Mouse (Mus musculus) cerebellum, adult 2 months (tissue): ENCODE data around the gene Eif4g3. TPM values are rescaled to one million over a fixed set of nuclear protein-coding genes. Genes with fewer than 3 reads are reported as not detected.
A peak's percentile ranks its signal among the peaks of the same experiment; 100 is the strongest.

Source experiments
- DNase-seq, 2 experiments: peaks; one replicate each; pipeline ENCODE4 v3.0.0; 2021
- H3K27ac ChIP-seq: fragments of 200-500 bp; 2 replicates; pipeline ENCODE4 v1.5.1; 2012; ENCODE audit warnings: low read length, control low read depth, inconsistent platforms; ENCODE audit not compliant: insufficient read depth
- H3K27me3 ChIP-seq: fragments of 200-500 bp; 2 replicates; pipeline ENCODE4 v1.6.1; 2012; ENCODE audit warnings: inconsistent platforms, mild to moderate bottlenecking, low read length, moderate library complexity; ENCODE audit not compliant: control insufficient read depth, insufficient read depth
- H3K4me1 ChIP-seq: fragments of 200-500 bp; 2 replicates; pipeline ENCODE4 v1.6.1; 2011; ENCODE audit warnings: low read length; ENCODE audit not compliant: control insufficient read depth, insufficient read depth
- H3K4me3 ChIP-seq: fragments of 200-500 bp; replicated peaks from 2 replicates; pipeline ENCODE3; 2011; ENCODE audit warnings: mild to moderate bottlenecking, low read depth, low read length, control low read depth; ENCODE audit not compliant: insufficient read depth
- CTCF ChIP-seq: fragments of 200-500 bp; IDR thresholded peaks from 2 replicates; pipeline ENCODE4 v1.5.1; 2011; ENCODE audit warnings: low read depth, mild to moderate bottlenecking, control low read depth, low read length, moderate library complexity, borderline replicate concordance; ENCODE audit not compliant: insufficient read depth
- POLR2A ChIP-seq: fragments of 200-500 bp; IDR thresholded peaks from 2 replicates; pipeline ENCODE4 v1.6.1; 2011; ENCODE audit warnings: low read length, control low read depth, borderline replicate concordance; ENCODE audit not compliant: insufficient read depth
- WGBS: fragments of 180-500 bp; shearing (Covaris S2); methylation state at CpG from one replicate; pipeline ENCODE4 v1.1.7; 2018; 5-methylcytosine and 5-hydroxymethylcytosine counted together
- polyA plus RNA-seq: library from polyadenylated mRNA; depleted of rRNA; stranded (reverse); fragments of >200 nt; gene quantifications from 2 replicates; pipeline ENCODE4 v1.2.3, GENCODE M21; 2012

Eif4g3 gene
- polyA plus RNA-seq, 1 experiment, result 156 TPM

DNA sequence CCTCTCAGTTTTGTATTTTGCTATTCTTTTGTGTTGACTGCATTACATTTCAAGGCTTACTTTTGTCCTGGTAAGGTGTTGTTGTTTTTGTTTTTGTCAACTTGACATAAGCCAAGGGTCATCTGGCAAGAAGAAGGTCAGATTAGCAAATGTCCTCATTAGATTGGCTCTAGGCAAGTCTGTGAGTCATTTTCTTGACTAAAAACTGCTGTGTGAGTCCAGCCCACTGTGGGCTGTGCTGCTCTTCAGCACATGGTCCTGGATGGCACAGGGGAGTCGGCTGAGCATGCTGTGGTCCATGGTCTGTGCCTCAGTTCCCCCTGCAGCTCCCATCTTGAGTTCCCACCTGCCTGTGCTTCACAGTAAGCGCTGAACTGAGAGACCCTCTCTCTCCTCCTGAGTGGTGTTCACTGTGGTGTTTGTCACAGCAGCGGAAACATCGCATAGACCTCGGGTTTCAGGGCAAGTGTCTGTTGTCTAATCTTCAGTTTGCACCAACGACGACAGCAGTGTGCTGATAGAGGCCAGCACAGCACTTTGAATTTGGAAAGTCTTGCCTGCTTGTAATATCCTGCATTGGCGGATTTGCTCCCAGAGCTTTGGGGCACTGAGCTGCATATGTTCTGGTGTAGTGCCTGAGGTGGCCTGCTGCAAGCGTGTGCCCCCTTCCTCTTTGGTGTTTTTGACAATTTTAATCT, 30.7 kb downstream of the Eif4g3 start:
- H3K4me3 ChIP-seq, result no peak overlapping the region
- no peaks in the 10 kb centered on the region for H3K27me3 ChIP-seq
- no peak for DNase-seq
- peaks cover 20% of the 10 kb centered on the region for H3K4me1 ChIP-seq
- H3K27ac ChIP-seq, result no peak overlapping the region
- TF ChIP-seq POLR2A (no peak), CTCF (no peak)
- 81% methylated on average over 9 of the region's 9 CpGs for WGBS

- DNase-seq, result no peak
- Histone ChIP-seq H3K4me1 (peaks cover 15% of the 10 kb centered on the region), H3K4me3 (no peak overlapping the region), H3K27ac (no peak overlapping the region), H3K27me3 (no peaks in the 10 kb centered on the region)
- 91% methylated on average over 6 of the region's 6 CpGs for WGBS
- TF ChIP-seq CTCF (no peak), POLR2A (no peak)
Measured at GRCm38 (mm10) chr4:138029168-138029567, 36.3 kb downstream of the Eif4g3 start.

- Histone ChIP-seq H3K4me1 (peaks cover 8% of the 10 kb centered on the region), H3K27ac (no peak overlapping the region), H3K27me3 (no peaks in the 10 kb centered on the region), H3K4me3 (no peak overlapping the region)
- no peak for DNase-seq
- TF ChIP-seq POLR2A, result no peak
- no peak for TF ChIP-seq CTCF
- WGBS, result 76% methylated on average over 10 of the region's 10 CpGs
Measured at GRCm38 (mm10) chr4:138031828-138032227, 39.0 kb downstream of the Eif4g3 start.

GRCm38 (mm10) chr4:138033871-138034270, 41.0 kb downstream of the Eif4g3 start:
- no peak overlapping the region for H3K4me3 ChIP-seq
- H3K27me3 ChIP-seq, result no peaks in the 10 kb centered on the region
- TF ChIP-seq POLR2A, result no peak
- TF ChIP-seq CTCF, result no peak
- WGBS, result 72% methylated on average over 4 of the region's 4 CpGs
- H3K4me1 ChIP-seq, result peaks cover 13% of the 10 kb centered on the region
- DNase-seq, result no peak
- no peak overlapping the region for H3K27ac ChIP-seq

DNA sequence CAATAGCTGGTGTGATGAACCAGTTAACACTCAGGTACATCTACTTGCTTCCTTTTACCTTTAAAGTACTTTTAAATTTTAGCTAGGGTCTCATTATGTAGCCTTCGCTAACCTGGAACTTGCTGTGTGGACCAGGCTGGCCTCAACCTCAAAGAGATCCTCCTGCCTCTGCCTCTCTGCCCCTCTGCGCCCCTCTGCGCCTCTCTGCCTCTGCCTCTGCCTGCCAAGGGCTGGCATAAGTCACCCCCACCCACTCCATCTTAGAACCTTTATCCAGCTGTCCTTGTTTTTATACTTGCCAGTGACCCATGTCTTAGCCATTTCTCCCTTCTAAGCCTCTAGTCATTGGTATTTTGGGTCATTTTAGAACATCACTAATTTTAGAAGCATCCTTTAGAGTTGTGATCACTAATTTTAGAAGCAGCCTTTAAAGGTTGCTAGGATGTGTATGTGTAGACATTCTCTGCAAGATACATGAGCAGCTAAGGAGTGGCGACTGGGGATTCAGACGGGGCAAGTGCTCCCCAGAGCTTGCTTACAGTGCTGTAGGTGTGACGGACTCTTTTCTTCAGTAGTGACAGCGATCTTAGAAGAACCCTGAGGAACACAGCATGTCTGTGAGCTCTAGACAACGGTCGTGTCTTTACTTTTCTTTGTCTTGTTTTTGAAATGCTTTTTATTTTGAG, 42.8 kb downstream of the Eif4g3 start:
- peaks cover 22% of the 10 kb centered on the region for H3K4me1 ChIP-seq
- H3K27ac ChIP-seq, result no peak overlapping the region
- DNase-seq, result no peak
- no peak overlapping the region for H3K4me3 ChIP-seq
- WGBS, result 68% methylated on average over 9 of the region's 9 CpGs
- no peaks in the 10 kb centered on the region for H3K27me3 ChIP-seq
- TF ChIP-seq POLR2A, result no peak
- no peak for TF ChIP-seq CTCF

- TF ChIP-seq POLR2A (no peak), CTCF (no peak)
- Histone ChIP-seq H3K27ac (peak overlapping the region; percentile 17; the same call in 1 of the 2 replicates), H3K4me1 (peaks cover 23% of the 10 kb centered on the region), H3K27me3 (no peaks in the 10 kb centered on the region), H3K4me3 (no peak overlapping the region)
- WGBS, result 66% methylated on average over 8 of the region's 8 CpGs
- DNase-seq, result no peak
Measured at GRCm38 (mm10) chr4:138037110-138037509, 44.3 kb downstream of the Eif4g3 start.

DNA sequence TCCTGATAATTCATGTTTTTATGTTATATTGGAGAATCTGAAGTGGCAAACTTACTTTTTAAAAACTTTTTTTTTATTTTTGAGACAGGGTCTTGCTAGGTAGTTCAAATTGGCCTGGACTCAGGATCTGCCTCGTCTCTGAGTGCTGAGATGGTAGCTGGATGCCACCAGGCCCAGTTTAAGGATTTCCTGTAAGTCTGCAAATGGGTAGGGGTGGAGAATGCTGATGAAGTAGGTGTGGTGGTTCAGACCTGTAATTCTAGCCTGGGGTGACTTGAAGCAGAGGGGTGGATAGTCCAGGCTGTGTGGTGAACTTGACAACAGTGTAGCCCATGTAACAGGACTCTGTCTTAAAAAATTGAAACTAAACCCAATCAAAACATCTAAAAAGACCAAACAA, 45.1 kb downstream of the Eif4g3 start:
- Histone ChIP-seq H3K27me3 (no peaks in the 10 kb centered on the region), H3K27ac (no peak overlapping the region), H3K4me1 (peaks cover 24% of the 10 kb centered on the region), H3K4me3 (no peak overlapping the region)
- TF ChIP-seq CTCF (no peak), POLR2A (no peak)
- DNase-seq, result no peak
- 84% methylated on average over 1 of the region's 1 CpGs for WGBS

DNA sequence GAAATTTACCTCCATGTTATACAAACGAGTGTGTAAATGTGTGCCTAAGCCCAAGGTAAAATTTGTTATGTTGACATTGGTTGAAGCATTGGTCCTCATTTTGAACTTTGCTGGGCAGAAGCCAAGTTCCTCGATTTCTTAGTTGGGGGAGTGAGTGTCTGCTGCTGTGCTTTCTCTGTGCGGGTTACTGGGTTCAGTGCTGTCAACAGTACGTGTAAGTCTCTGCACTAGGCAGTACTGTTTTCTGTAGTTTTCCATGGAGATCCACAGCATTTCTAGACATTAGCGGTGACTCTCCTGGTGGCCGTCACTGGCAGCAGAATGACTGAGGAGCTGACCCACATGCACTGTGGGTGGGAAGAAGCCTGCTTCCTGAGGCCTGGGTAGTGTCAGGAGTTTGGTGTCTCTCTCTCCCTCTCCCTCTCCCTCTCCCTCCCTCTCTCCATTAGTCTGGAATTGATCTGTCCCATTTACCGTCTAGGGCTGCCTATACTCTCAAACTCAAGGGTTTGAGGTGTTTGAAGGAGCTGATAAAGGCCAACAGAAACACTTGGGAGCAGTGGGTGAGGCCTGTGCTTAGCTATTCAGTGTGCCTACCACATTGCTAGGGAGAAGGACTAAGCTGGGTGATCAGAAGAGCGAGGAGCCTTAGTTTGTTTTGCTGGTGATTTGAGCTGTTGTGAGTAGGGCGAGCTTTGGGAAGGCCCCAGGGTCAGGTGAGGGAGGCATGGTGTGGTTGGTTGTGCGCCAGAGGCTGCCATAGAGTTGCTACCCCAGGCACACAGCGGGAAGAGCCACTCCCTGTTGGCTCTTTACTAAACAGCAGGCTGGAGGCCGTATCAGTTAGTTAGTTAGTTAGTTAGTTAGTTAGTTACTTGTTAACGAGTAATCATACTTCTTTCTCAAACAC, 45.8 kb downstream of the Eif4g3 start:
- peak overlapping the region; percentile 8 for H3K27ac ChIP-seq
- H3K4me1 ChIP-seq, result peaks cover 24% of the 10 kb centered on the region

More for the DNA sequence above, 45.8 kb downstream of the Eif4g3 start:
- no peak for TF ChIP-seq POLR2A
- TF ChIP-seq CTCF, result no peak
- Histone ChIP-seq H3K4me3 (no peak overlapping the region), H3K27me3 (no peaks in the 10 kb centered on the region)
- DNase-seq, result no peak
- 47% methylated on average over 13 of the region's 13 CpGs for WGBS
